Mouse (Mus musculus): ENCODE data around the gene Notch1.

Gene Notch1

DNA sequence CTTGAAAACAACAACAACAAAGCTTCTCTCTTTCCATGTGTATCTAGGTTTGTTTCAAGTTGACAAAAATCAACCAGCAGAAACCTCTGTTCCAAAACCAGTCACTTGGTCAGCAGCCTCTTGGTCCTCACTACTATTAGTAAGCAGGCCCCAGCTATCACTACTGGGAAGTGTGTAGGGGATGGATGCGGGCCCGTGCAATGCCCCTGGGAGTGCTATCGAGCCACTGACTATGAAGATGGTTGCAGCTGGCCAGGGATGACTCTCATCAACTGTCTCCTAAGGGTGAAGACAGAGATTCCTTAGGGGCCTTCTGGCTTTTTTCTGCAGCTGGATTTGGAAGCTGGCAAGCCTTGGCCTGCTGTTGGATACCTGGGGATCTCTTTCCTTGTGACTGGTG is 13.4 kb upstream of the Notch1 start:
- DNase-seq (ENCODE audit: low spot score), result no peak

DNA sequence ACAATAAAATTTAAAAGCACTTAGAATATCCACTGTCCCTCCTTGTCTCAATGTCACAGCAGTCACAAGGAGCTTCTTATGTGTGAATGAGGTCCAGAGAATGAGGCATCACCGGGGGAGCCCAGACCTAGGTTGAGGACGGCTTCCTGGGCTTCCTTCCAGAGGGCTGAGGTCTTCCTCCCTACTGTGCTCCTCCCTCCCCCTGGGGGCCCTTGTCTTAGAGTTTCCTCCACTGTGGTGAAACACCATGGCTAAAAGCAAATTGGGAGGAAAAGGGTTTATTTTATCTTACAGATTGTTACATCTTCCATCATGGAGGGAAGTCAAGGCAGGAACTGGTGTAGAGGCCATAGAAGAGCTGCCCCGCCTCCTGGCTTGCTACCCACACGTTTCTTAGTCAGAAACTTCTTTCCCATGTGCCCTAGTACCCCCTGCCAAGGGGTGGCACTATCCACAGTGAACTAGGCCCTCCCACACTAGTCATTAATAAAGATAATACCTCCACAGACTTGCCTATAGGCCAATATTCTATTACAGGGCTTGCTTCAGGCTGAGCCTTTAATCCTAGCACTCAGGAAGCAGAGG is 12.8 kb upstream of the Notch1 start:
- no peak for DNase-seq (ENCODE audit: low spot score)

GRCm38 (mm10) chr2:26526443-26527257 is 10.2 kb upstream of the Notch1 start:
- DNase-seq (ENCODE audit: low spot score), result no peak

DNA sequence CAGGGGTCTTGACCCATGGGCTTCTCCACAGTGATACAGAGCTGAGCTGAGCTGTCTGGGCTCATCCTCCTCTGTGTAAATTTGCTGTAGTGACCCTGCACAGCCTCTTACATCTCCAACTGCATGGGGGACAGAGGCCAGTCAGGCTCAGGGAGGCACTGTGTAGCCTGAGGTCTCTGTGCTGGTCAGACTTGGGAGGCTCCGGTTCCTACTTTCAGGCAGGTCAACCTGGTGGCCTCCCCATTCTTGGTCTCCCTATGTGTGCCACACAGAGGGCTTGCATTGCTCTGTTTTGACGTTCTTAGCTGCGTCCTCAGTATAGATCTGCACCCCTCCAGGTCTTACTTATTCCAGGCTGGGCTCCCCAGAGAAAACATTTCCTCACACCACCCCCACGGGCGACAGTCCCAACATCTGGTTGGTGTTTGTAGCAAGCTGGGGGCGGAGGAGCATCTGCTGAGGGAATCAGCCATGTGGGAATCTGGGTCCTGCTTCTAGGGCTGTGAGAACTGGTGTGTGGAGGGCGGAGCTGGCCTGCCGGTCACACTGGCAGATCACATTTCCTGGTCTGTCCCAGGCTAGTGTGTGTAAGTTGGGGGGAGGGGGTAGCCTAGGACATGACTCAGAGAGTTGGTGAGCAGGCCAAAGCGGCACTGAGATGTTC is 9.0 kb upstream of the Notch1 start:
- no peak for DNase-seq (ENCODE audit: low spot score)

GRCm38 (mm10) chr2:26522327-26522726 is 5.9 kb upstream of the Notch1 start:
- DNase-seq (ENCODE audit: low spot score), result no peak

DNA sequence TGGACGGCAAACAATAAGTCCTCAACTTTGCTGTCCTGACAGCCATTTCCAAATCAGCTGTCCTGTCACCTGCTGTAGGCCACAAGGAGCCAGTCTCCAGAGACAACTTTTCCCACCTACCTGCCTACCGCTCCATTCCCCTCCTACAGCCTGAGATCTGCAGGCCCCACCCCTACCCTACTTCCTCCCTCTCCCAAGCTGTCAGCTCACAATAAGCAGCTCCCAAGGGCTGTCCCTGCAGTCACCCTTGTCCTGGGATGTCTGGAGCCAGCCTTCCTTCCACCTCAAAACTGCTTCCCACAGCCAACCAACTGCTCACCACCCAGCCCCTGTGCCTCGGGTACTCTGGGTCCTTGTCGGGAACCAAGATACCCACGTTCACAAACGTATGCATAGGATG is 3.3 kb upstream of the Notch1 start:
- no peak for DNase-seq (ENCODE audit: low spot score)

DNA sequence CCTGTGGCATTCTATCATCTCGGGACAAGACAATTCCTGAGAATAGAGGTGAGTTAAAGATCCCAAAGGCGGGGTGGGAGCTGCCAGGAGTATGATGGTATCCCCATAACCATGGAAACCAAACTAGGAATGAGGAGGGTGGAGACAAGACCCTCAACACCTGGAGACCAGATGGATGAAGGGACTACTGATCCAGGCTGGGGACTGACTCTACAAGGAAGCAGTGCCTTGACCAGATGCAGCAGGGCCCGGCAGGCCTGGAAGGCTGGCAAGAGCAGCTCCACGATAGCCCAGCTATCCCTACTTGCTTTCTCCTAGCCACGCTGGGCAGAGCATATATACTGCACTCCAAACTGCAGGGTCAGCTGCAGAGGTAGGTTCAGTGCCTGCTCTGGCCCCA is 524 bp upstream of the Notch1 start:
- DNase-seq (ENCODE audit: low spot score), result no peak

GRCm38 (mm10) chr2:26515335-26515734 is 1.1 kb downstream of the Notch1 start:
- no peak for DNase-seq (ENCODE audit: low spot score)

DNA sequence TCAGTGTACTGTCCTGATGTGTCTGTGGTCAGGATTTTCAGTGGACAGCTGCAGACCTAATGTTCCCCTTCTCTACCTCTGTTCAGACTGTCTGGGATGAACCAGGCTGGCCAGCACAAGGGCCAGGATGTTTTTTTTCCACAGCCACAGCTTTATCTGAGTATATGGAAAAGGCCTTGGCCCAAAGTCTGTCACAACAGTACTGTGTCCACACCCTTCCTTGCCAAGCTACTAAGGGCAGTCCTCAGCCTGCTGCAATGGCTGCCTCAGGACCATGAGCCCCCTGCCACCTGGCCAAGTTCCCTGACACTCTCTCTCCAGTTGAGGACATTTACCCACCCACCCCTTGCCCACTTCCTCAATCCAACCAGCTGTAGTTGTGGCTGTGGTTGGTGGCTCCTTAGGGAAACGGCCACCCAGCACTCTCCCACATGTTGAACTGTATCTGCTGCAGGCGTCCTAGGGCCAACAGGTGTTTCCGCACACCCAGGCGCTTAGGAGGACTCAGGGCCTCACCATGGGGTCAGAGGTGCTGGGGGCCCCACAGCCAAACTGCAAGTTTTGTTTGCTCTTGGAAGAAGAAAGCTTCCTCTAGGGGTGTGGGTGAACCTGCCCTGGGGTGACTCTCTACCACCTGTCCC is 3.2 kb downstream of the Notch1 start:
- no peak for DNase-seq (ENCODE audit: low spot score)

DNA sequence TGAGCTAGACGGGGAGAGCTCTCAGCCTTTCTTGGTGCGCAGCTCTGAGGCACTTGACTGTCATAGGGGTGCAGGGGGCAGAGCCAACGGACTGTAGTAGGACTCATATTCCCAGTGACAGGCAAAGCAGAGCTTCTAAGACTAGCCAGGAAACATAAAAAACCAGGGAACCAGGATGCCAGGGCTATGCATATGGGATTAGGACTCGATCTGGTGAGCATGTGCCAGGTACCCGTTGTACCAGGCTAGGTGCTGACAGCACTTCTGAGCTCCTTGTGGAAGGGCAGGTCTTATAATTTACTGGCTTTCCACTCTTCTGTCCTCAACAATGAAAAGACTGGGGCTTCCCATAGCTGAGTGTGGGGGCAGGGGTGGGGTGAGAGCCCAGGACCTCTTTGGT is 7.8 kb downstream of the Notch1 start:
- DNase-seq (ENCODE audit: low spot score), result no peak

DNA sequence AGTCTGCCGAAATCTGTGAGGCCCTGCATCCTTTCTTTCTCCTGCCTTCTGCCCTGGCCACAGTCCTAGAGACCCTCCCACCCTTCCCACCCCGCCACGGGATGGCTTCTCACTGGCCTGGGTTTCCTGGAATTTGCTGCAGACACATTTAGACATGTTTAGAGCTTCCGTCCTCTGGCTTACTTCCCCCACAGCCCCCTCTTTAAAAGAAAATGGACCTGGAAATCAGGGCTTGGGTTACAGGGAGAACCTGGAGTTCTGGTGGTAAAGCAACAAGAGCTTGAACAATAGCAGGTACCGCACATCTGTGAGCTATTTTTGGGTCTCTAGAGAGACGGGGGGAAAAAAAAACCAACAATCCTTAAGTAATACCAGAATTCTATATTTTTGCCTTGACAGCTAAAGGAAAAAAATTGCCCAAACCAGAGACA is 8.5 kb downstream of the Notch1 start:
- no peak for DNase-seq (ENCODE audit: low spot score)

GRCm38 (mm10) chr2:26507481-26507886 is 9.0 kb downstream of the Notch1 start:
- DNase-seq (ENCODE audit: low spot score), result no peak

DNA sequence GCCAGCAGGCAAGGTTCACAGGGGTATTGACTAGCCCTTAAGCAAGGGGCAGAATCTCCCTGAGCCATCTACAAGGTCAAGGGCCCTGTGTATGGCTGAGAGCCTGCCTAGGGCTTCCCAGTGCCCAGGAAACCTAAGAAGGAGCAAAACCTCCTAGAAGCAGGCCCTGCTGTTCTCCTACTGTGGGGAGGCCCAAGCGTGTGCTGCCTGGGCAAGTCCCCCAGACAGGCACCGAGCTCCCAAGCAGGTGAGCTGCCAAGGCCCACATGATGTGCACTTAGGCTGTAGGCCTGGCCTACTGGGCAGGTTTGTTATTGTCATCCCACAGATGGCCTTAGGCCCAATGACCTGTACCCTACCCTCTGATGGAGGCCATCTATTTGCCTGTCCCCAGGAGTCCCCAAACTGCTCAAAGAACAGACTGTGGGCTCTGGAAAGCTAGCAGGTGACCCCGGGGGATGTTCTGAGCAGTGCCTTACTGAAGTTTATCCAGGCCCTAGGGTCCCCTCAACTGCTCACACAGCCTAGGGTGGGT is 9.7 kb downstream of the Notch1 start:
- DNase-seq (ENCODE audit: low spot score), result no peak

GRCm38 (mm10) chr2:26504772-26505480 is 11.5 kb downstream of the Notch1 start:
- no peak for DNase-seq (ENCODE audit: low spot score)

DNA sequence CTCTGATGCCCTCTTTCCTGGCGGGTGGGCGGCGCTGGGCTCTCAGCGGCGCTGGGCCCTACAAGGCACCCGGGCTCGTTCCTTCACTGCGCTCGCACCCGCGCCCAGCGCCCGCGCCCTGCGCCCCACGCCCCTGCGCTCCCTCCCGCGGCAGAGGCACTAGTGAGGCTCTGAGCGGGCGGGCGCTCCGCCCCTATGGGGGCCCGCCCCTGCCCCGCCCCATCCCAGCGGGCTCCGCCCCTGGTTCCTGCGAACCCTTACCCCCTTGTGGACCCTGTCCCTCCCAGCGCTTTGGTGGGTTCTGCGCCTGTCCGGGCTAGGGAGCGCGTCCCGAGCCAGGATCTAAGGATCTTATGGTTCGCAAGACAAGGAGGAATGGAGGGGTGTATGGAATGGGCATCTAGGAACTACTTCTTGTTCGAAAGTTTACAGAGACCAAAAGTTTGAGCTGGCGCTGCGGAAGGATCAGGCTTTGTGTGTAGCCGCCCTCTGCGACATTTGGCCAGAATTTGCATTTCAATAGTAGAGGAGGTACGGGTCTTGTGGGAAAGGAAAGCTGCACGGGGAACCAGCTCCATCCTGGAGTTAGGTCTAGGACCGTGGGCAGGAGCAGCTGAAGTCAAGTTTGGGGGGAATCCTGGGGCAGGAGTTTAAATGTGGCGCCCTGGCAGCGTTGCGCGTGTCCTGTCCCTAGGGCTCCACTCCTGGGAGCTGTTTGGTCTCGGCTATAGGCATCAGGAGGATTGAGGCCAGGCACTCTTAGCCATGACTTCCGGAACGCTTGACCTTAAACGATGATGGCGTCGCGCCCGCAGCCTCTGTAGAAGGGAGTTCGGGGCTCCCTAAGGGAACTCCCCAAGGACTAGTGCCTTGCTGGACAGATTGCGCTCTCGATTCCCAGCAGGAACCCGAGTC is 12.5 kb downstream of the Notch1 start:
- no peak for DNase-seq (ENCODE audit: low spot score)

DNA sequence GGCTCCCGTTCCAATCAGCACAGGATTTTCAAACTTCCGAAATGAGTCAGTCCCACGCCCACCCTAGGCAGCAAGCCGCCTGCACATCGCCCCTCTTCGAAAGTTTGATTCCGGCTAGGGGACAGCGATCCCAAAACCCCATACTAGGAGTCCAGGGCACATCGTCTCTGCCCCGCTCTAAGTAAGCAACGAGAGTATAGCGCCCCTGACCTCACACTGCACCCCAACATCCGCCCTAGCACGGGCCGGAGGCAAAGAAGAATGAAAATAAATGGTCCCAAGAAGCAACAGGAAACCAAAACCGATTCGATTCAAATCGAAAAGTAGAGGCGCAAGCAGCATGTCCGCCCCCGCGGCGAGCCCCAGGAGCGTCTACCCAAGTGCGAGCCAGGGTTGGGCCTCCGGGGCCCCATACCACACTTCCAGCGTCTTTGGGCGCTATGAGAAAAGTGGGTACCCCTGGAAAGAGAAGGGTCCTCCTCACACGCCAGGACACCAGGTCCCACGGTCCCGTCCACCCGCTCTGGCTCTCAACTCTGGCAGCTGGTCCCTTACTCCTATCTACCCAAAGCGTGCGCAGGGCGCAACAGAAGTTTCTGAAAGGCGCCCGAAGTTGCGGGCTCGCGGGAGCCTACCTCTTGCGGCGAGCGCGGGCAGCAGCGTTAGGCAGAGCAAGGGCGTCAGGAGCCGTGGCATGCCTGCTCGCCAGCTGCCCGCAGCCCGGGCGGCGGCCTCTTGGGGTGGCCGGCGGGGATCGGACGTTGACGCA is 13.4 kb downstream of the Notch1 start:
- DNase-seq (ENCODE audit: low spot score), result no peak

GRCm38 (mm10) chr2:26502299-26502862 is 14.1 kb downstream of the Notch1 start:
- no peak for DNase-seq (ENCODE audit: low spot score)

GRCm38 (mm10) chr2:26501651-26502141 is 14.8 kb downstream of the Notch1 start:
- DNase-seq (ENCODE audit: low spot score), result no peak

- DNase-seq (ENCODE audit: low spot score), result no peak
Observed at GRCm38 (mm10) chr2:26500599-26501370, 15.7 kb downstream of the Notch1 start.

Measured in layer of hippocampus, adult 9-10 months (tissue).